ENCODE assay signal across 14 mouse cellular contexts in the genomic region with DNA sequence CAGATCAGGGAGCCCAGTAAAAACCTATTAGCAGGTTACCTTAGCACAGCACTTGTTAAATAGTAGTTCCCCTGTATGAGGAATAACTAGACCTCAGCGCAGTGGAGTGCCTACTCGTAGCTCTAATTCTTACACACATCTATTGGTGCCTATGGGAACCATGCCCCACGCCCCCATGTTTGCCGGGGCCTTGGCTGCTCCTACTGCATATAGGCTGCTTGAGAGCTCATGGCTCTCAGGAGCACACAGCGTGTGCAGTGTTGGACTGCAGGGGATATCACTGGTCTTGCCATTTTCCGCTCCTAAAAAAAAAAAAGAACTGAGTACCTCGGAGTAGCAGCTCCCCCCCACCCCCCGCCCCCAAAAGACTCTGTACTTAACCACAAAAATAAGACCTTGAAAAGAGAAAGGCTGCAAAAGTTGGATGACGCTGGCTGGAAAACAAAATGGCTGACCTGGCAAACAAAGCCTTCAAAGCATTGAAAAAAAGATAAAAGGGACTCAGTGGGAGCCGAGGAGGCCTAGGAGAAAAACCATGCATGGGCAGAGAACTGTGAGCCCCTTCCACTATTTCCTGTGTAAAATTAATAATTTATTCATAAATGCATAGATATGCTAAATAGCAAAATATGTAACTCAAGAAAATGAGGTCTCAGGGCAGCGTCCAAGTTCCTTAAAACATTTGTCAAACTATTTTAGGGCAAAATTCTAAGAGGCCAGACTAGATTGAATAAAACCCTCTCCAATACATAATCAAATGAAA.
DNase-seq lines count a peak whose midpoint lies in the region; ATAC-seq and TF ChIP-seq lines count a peak whose summit lies in the region.
"Had no signal": no experiment of that assay in that cellular context is flagged by ENCODE, and none has a peak within 500 bp of the region (broad histone marks: within the 10 kb centered on the region; RNA-seq: fewer than 3 reads in every experiment).

No protein-coding gene starts in this region.

- no peak for TF ChIP-seq CTCF in layer of hippocampus, adult 2 months (conservative IDR thresholded peaks at IDR 0.05)

- H3K9ac ChIP-seq in embryonic facial prominence, embryonic 15.5 days, result no peak overlapping the region
- no peak overlapping the region for H3K9ac ChIP-seq in limb, embryonic 12.5 days (replicated peaks)
- no peak overlapping the region for H3K9ac ChIP-seq in midbrain, embryonic 16.5 days (ENCODE audit: low read depth, low read length)

- H3K9me3 ChIP-seq in embryonic facial prominence, embryonic 15.5 days (replicated peaks), result no peaks in the 10 kb centered on the region
- H3K9me3 ChIP-seq in limb, embryonic 12.5 days, result no peaks in the 10 kb centered on the region
- no peaks in the 10 kb centered on the region for H3K9me3 ChIP-seq in midbrain, embryonic 16.5 days (replicated peaks; ENCODE audit: control insufficient read depth, low read length, poor library complexity, severe bottlenecking)

- peak; percentile 75 for ATAC-seq in embryonic facial prominence, embryonic 15.5 days (ENCODE audit: insufficient number of reproducible peaks, low FRiP score, low TSS enrichment, low read depth)
- ATAC-seq in limb, embryonic 12.5 days (ENCODE audit: insufficient number of reproducible peaks, insufficient read depth, low FRiP score, low TSS enrichment, low read depth), result no peak
- peak; percentile 44; the same call in 1 of the 2 replicates for ATAC-seq in midbrain, embryonic 16.5 days
- ATAC-seq: inflammation-experienced regulatory T-cells, adult 6 months had no signal

- intact Hi-C loops in left cerebral cortex, postnatal 25 days (cut with DNase I), result no loop called here

- H3K27ac ChIP-seq in layer of hippocampus, adult 2 months, result peak overlapping the region; percentile 53; the same call in 1 of the 2 replicates
- peak overlapping the region; percentile 96 for H3K27ac ChIP-seq in embryonic facial prominence, embryonic 15.5 days (replicated peaks)
- H3K27ac ChIP-seq in limb, embryonic 12.5 days, result peak overlapping the region; percentile 88
- H3K27ac ChIP-seq in midbrain, embryonic 16.5 days (ENCODE audit: low read length), result peak overlapping the region; percentile 38; the same call in 1 of the 2 replicates

- H3K4me1 ChIP-seq in embryonic facial prominence, embryonic 15.5 days, result peaks cover 23% of the 10 kb centered on the region
- H3K4me1 ChIP-seq in limb, embryonic 12.5 days (replicated peaks), result peaks cover 26% of the 10 kb centered on the region
- H3K4me1 ChIP-seq in midbrain, embryonic 16.5 days (ENCODE audit: control insufficient read depth, insufficient read depth, low read length), result peaks cover 7% of the 10 kb centered on the region; the same call in 1 of the 2 replicates

- H3K4me2 ChIP-seq in embryonic facial prominence, embryonic 15.5 days (replicated peaks), result no peak overlapping the region
- H3K4me2 ChIP-seq in limb, embryonic 12.5 days, result no peak overlapping the region
- no peak overlapping the region for H3K4me2 ChIP-seq in midbrain, embryonic 16.5 days (ENCODE audit: low read length)

- no peaks in the 10 kb centered on the region for H3K27me3 ChIP-seq in embryonic facial prominence, embryonic 15.5 days
- no peaks in the 10 kb centered on the region for H3K27me3 ChIP-seq in limb, embryonic 12.5 days
- no peaks in the 10 kb centered on the region for H3K27me3 ChIP-seq in midbrain, embryonic 16.5 days (ENCODE audit: control insufficient read depth, insufficient read depth, low read depth, low read length)

- DNase-seq in layer of hippocampus, adult 2 months (ENCODE audit: low spot score in 2 of 2), result no peak
- DNase-seq in layer of hippocampus, postnatal 36 days, result no peak
- no peak for DNase-seq in kidney, adult 11 months
- DNase-seq in left cerebral cortex, postnatal 25 days (ENCODE audit: low spot score in 2 of 2), result no peak
- no peak for DNase-seq in gastrocnemius, adult 18-20 months (ENCODE audit: low spot score)
- DNase-seq: cerebellum, adult 11-12 months; gastrocnemius, postnatal 10 days; heart, postnatal 10 days; lung, postnatal 14 days; right cerebral cortex, postnatal 25 days had no signal

- no peaks in the 10 kb centered on the region for H3K36me3 ChIP-seq in embryonic facial prominence, embryonic 15.5 days
- H3K36me3 ChIP-seq in limb, embryonic 12.5 days, result no peaks in the 10 kb centered on the region
- H3K36me3 ChIP-seq in midbrain, embryonic 16.5 days (ENCODE audit: control insufficient read depth, insufficient read depth, low read length), result no peaks in the 10 kb centered on the region

- no peak overlapping the region for H3K4me3 ChIP-seq in layer of hippocampus, adult 2 months
- H3K4me3 ChIP-seq in embryonic facial prominence, embryonic 15.5 days (replicated peaks), result no peak overlapping the region
- no peak overlapping the region for H3K4me3 ChIP-seq in limb, embryonic 12.5 days (replicated peaks)
- H3K4me3 ChIP-seq in midbrain, embryonic 16.5 days (ENCODE audit: low read depth, low read length), result no peak overlapping the region

- 46% methylated on average over 11 of the region's 11 CpGs for WGBS in embryonic facial prominence, embryonic 15.5 days
- 84% methylated on average over 11 of the region's 11 CpGs for WGBS in limb, embryonic 12.5 days
- WGBS in midbrain, embryonic 16.5 days, result 53% methylated on average over 11 of the region's 11 CpGs

Comparison
In these comparisons a context has a peak if more than half of its experiments do, and no peak if none do; other contexts are left out.
1. H3K27ac ChIP-seq: peak in every context shown above with its lines; median percentile 96 in embryonic facial prominence, embryonic 15.5 days; 88 in limb, embryonic 12.5 days; 53 in layer of hippocampus, adult 2 months; 38 in midbrain, embryonic 16.5 days.